Mouse (Mus musculus) kidney, embryonic 16.5 days (tissue): ENCODE data around the gene Usp6nl. TPM values are rescaled to one million over a fixed set of nuclear protein-coding genes. Genes with fewer than 3 reads are reported as not detected.

ENCODE experiments used
- ATAC-seq: fragments of 200-750 bp; cut with Nextera tagmentation; 2 replicates; pipeline ENCODE4 v1.8.0; 2017; ENCODE audit warnings: moderate TSS enrichment; ENCODE audit not compliant: low FRiP score, low TSS enrichment
- H3K27ac ChIP-seq: fragments of 300-500 bp; sonication (generic); 2 replicates; pipeline ENCODE4 v1.5.1; 2014; ENCODE audit warnings: low read length
- H3K27me3 ChIP-seq: fragments of 300-500 bp; sonication (generic); 2 replicates; pipeline ENCODE4 v1.6.1; 2014; ENCODE audit warnings: low read length, control low read depth, mixed read lengths; ENCODE audit not compliant: insufficient read depth
- H3K36me3 ChIP-seq: fragments of 300-500 bp; sonication (generic); 2 replicates; pipeline ENCODE4 v1.6.1; 2014; ENCODE audit warnings: low read length, control low read depth, mixed read lengths; ENCODE audit not compliant: insufficient read depth
- H3K4me1 ChIP-seq: fragments of 300-500 bp; sonication (generic); 2 replicates; pipeline ENCODE4 v1.6.1; 2014; ENCODE audit warnings: low read length, control low read depth, mixed read lengths; ENCODE audit not compliant: insufficient read depth
- H3K4me2 ChIP-seq: fragments of 300-500 bp; sonication (generic); replicated peaks from 2 replicates; pipeline ENCODE4 v1.6.1; 2014; ENCODE audit warnings: low read depth, low read length
- H3K4me3 ChIP-seq: fragments of 300-500 bp; sonication (generic); 2 replicates; pipeline ENCODE4 v1.5.1; 2014; ENCODE audit warnings: mild to moderate bottlenecking, low read length
- H3K9ac ChIP-seq: fragments of 300-500 bp; sonication (generic); replicated peaks from 2 replicates; pipeline ENCODE4 v1.6.1; 2014; ENCODE audit warnings: low read length
- H3K9me3 ChIP-seq: fragments of 300-500 bp; sonication (generic); 2 replicates; pipeline ENCODE4 v1.6.1; 2016; ENCODE audit warnings: low read length, control low read depth
- WGBS: fragments of 180-500 bp; shearing (Covaris S2); extraction: QIAGEN DNeasy Blood & Tissue Kit; methylation state at CpG from one replicate; pipeline ENCODE4 v1.1.7; 2014; 5-methylcytosine and 5-hydroxymethylcytosine counted together
- polyA plus RNA-seq: library from polyadenylated mRNA; unstranded; fragments of >200 nt; fragmentation: Nextera tagmentation; extraction: Ambion mirVana; gene quantifications from 2 replicates; pipeline ENCODE4 v1.2.1, GENCODE M21; 2015

Gene Usp6nl
- polyA plus RNA-seq, 1 experiment from 2014 or later, result 8.8 TPM

DNA sequence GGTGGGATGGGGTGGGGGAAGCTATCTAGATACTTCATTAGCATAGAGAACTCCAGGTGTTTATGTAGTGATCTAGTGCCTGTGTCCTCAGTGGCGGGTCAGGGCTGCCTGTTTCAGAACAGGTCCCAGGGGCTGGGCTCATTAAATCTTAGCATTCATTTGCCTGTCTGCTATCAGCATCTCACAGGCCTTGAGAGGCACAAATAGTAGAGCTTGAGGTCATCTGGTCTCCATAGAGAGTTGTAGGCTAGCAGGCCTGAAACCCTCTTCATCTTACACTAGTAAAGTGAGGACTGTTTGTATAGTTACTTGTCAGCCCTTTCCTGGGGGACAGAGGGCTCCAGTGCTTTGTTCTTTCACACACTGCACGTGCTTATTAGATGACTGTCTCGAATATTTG, 81.5 kb downstream of the Usp6nl start:
- Histone ChIP-seq H3K4me1 (peaks cover 28% of the 10 kb centered on the region), H3K36me3 (no peaks in the 10 kb centered on the region), H3K27ac (no peak overlapping the region), H3K4me3 (no peak overlapping the region), H3K9ac (no peak overlapping the region), H3K27me3 (no peaks in the 10 kb centered on the region), H3K4me2 (no peak overlapping the region), H3K9me3 (no peaks in the 10 kb centered on the region)
- no peak for ATAC-seq
- WGBS, result 60% methylated on average over 3 of the region's 3 CpGs

GRCm38 (mm10) chr2:6404627-6405026, 82.2 kb downstream of the Usp6nl start:
- H3K4me1 ChIP-seq, result peaks cover 28% of the 10 kb centered on the region
- H3K9me3 ChIP-seq, result no peaks in the 10 kb centered on the region
- H3K4me2 ChIP-seq, result no peak overlapping the region
- ATAC-seq, result no peak
- WGBS, result 59% methylated on average over 7 of the region's 7 CpGs
- H3K27ac ChIP-seq, result no peak overlapping the region
- H3K27me3 ChIP-seq, result no peaks in the 10 kb centered on the region
- no peaks in the 10 kb centered on the region; the same call in 1 of the 2 replicates for H3K36me3 ChIP-seq
- H3K4me3 ChIP-seq, result no peak overlapping the region
- no peak overlapping the region for H3K9ac ChIP-seq

- Histone ChIP-seq H3K9me3 (no peaks in the 10 kb centered on the region), H3K4me3 (no peak overlapping the region), H3K36me3 (peaks cover 3% of the 10 kb centered on the region; the same call in 1 of the 2 replicates), H3K4me1 (peaks cover 28% of the 10 kb centered on the region), H3K27me3 (no peaks in the 10 kb centered on the region), H3K27ac (no peak overlapping the region), H3K9ac (no peak overlapping the region), H3K4me2 (no peak overlapping the region)
- ATAC-seq, result peak; percentile 87
- 29% methylated on average over 10 of the region's 10 CpGs for WGBS
Observed at GRCm38 (mm10) chr2:6405059-6406033, 82.9 kb downstream of the Usp6nl start.

GRCm38 (mm10) chr2:6407711-6408110, 85.2 kb downstream of the Usp6nl start:
- ATAC-seq, result no peak
- no peaks in the 10 kb centered on the region for H3K27me3 ChIP-seq
- WGBS, result 72% methylated on average over 1 of the region's 1 CpGs
- no peak overlapping the region for H3K27ac ChIP-seq
- H3K4me1 ChIP-seq, result peaks cover 26% of the 10 kb centered on the region
- no peak overlapping the region for H3K4me2 ChIP-seq
- H3K9ac ChIP-seq, result no peak overlapping the region
- no peaks in the 10 kb centered on the region for H3K9me3 ChIP-seq
- H3K4me3 ChIP-seq, result no peak overlapping the region
- H3K36me3 ChIP-seq, result peaks cover 5% of the 10 kb centered on the region; the same call in 1 of the 2 replicates

GRCm38 (mm10) chr2:6412645-6413044, 90.2 kb downstream of the Usp6nl start:
- Histone ChIP-seq H3K4me2 (no peak overlapping the region), H3K4me3 (no peak overlapping the region), H3K27me3 (no peaks in the 10 kb centered on the region), H3K27ac (no peak overlapping the region), H3K36me3 (peaks cover 14% of the 10 kb centered on the region), H3K9ac (no peak overlapping the region), H3K9me3 (no peaks in the 10 kb centered on the region), H3K4me1 (0 out of 2 replicates have a peak, but pooled peaks cover 5% of the 10 kb centered on the region)
- WGBS, result 81% methylated on average over 1 of the region's 1 CpGs
- ATAC-seq, result no peak

- 91% methylated on average over 2 of the region's 2 CpGs for WGBS
- H3K9ac ChIP-seq, result no peak overlapping the region
- H3K27ac ChIP-seq, result no peak overlapping the region
- H3K27me3 ChIP-seq, result no peaks in the 10 kb centered on the region
- no peak overlapping the region for H3K4me2 ChIP-seq
- H3K4me1 ChIP-seq, result no peaks in the 10 kb centered on the region
- H3K36me3 ChIP-seq, result peaks cover 16% of the 10 kb centered on the region
- no peak for ATAC-seq
- no peaks in the 10 kb centered on the region for H3K9me3 ChIP-seq
- H3K4me3 ChIP-seq, result no peak overlapping the region
Observed at GRCm38 (mm10) chr2:6413723-6414122, 91.3 kb downstream of the Usp6nl start.

DNA sequence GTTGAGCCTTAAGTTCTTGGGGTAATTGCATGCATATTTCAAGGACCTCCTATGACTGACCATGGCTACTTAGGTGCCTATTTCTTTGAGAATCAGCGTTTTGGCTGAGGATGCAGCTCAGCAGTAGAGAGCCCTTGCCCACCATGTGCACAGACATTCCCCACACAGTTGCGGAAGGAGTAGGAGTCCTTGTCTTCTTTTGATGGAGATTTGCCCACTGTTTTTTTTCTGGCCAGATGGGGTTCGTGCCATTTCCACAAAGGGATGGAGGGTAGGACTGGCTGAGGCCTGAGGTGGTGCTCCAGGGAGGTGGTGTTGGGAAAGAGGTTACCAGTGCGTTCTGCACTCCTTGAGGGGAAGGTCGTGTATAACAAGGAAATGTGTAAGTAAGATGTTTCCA, 91.9 kb downstream of the Usp6nl start:
- WGBS, result 88% methylated on average over 5 of the region's 5 CpGs
- H3K9me3 ChIP-seq, result no peaks in the 10 kb centered on the region
- no peak overlapping the region for H3K27ac ChIP-seq
- H3K27me3 ChIP-seq, result no peaks in the 10 kb centered on the region
- H3K4me2 ChIP-seq, result no peak overlapping the region
- H3K4me1 ChIP-seq, result no peaks in the 10 kb centered on the region
- H3K36me3 ChIP-seq, result peaks cover 18% of the 10 kb centered on the region
- H3K4me3 ChIP-seq, result no peak overlapping the region
- no peak overlapping the region for H3K9ac ChIP-seq
- ATAC-seq, result no peak

DNA sequence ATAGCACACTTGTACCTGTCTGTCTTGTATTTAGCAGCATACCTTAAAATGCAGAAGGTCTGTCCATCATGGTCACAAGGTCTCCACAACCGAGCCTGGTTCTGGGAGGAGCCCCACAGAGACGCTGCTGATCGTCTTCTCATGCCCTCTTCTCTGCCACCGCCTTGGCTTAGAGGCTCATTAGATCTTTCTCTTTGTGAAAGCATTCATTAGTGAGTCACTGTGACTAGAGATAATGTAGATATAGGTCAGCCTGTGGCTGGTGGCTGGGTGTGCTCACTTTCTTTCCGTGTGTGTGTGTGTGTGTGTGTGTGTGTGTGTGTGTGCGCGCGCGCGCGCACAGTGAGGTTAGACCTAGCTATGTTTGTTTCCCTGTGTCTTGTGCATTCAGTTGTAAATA, 94.7 kb downstream of the Usp6nl start:
- H3K27ac ChIP-seq, result no peak overlapping the region
- H3K36me3 ChIP-seq, result peaks cover 15% of the 10 kb centered on the region; the same call in 1 of the 2 replicates
- H3K9me3 ChIP-seq, result no peaks in the 10 kb centered on the region
- H3K4me1 ChIP-seq, result no peaks in the 10 kb centered on the region
- H3K4me2 ChIP-seq, result no peak overlapping the region
- no peak overlapping the region for H3K9ac ChIP-seq
- H3K4me3 ChIP-seq, result no peak overlapping the region
- WGBS, result 88% methylated on average over 11 of the region's 11 CpGs
- no peak for ATAC-seq
- no peaks in the 10 kb centered on the region for H3K27me3 ChIP-seq

GRCm38 (mm10) chr2:6423661-6424550, 101.4 kb downstream of the Usp6nl start:
- no peak for ATAC-seq
- Histone ChIP-seq H3K4me1 (no peaks in the 10 kb centered on the region), H3K9me3 (no peaks in the 10 kb centered on the region), H3K27me3 (no peaks in the 10 kb centered on the region), H3K27ac (no peak overlapping the region), H3K4me2 (no peak overlapping the region), H3K4me3 (no peak overlapping the region), H3K36me3 (peaks cover 25% of the 10 kb centered on the region), H3K9ac (no peak overlapping the region)
- 69% methylated on average over 24 of the region's 24 CpGs for WGBS
